Mouse (Mus musculus): Measurements from ENCODE around the gene Dock4.

DNA sequence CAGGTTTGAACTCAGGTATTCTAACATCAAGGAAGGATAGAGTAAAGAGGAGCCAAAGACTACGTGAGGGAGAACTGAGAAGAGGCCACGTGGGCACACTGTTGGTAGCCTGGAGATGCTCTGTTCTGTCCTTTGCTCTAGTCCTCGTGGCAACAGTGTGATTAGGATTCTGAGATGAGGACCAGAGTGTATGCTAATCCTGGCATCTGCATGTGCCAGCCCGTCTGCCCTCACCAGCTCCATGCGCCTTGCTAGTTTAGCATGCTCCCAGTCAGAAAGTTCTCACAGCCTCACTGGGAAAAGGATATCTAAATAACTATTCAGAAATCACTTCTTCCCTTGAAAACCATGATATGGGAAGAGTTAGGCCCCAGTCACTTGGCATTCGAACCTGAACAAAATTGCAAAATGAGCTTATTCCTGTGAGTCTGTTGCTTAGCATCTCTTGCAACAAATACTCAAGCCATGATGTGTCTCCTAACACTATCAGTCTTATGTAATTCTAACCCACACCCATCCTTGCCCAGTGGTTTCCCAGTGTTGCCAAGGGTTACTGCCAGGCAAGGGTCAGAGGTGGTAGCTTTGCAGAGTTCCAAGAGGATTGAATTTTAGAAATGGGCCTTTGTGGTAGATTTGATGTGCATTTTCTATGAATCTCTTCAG is 372.4 kb downstream of the Dock4 start:
- TF ChIP-seq POLR2A (IDR thresholded peaks at IDR 0.05; ENCODE audit: insufficient read depth, low read depth, low read length) (no peak), CTCF (IDR thresholded peaks at IDR 0.05) (no peak)
